Mouse (Mus musculus) small intestine, adult 2 months (tissue): ENCODE data around the gene Ak1.

ENCODE experiments used
- CTCF ChIP-seq: fragments of 200-500 bp; IDR thresholded peaks from 2 replicates; pipeline ENCODE4 v1.5.1; 2012; ENCODE audit warnings: low read depth, mild to moderate bottlenecking, control low read depth, inconsistent platforms, low read length, moderate library complexity, mixed read lengths; ENCODE audit not compliant: insufficient replicate concordance, insufficient read length; ENCODE audit errors: extremely low read depth
- POLR2A ChIP-seq: fragments of 200-500 bp; IDR thresholded peaks from 2 replicates; pipeline ENCODE4 v1.6.1; 2012; ENCODE audit warnings: low read depth, mild to moderate bottlenecking, control low read depth, inconsistent platforms, low read length, moderate library complexity

- no peak for TF ChIP-seq CTCF
- no peak for TF ChIP-seq POLR2A
Observed at GRCm38 (mm10) chr2:32597248-32597647, 24.3 kb upstream of the Ak1 start.
